Mouse (Mus musculus) heart, postnatal 0 days (tissue): ENCODE data around the gene Zfp541. TPM values are rescaled to one million over a fixed set of nuclear protein-coding genes. Genes with fewer than 3 reads are reported as not detected.

Experiments
- ATAC-seq: fragments of 200-750 bp; cut with Nextera tagmentation; 2 replicates; pipeline ENCODE4 v1.8.0; 2017; ENCODE audit warnings: low read depth, moderate number of reproducible peaks, moderate library complexity; ENCODE audit not compliant: insufficient read depth
- DNase-seq: peaks from one replicate; pipeline ENCODE4 v3.0.0-alpha.2; 2016; ENCODE audit warnings: low spot score
- H3K27ac ChIP-seq: fragments of 300-500 bp; sonication (generic); 2 replicates; pipeline ENCODE4 v1.5.1; 2014; ENCODE audit warnings: low read depth, mild to moderate bottlenecking
- H3K27me3 ChIP-seq: fragments of 300-500 bp; sonication (generic); 2 replicates; pipeline ENCODE4 v1.6.1; 2014; ENCODE audit warnings: low read length, mixed read lengths; ENCODE audit not compliant: control insufficient read depth, insufficient read depth
- H3K36me3 ChIP-seq: fragments of 300-500 bp; sonication (generic); replicated peaks from 2 replicates; pipeline ENCODE4 v1.6.1; 2014; ENCODE audit warnings: low read length, mixed read lengths; ENCODE audit not compliant: control insufficient read depth, insufficient read depth
- H3K4me1 ChIP-seq: fragments of 300-500 bp; sonication (generic); 2 replicates; pipeline ENCODE4 v1.6.1; 2014; ENCODE audit warnings: antibody characterized with exemption; ENCODE audit not compliant: control insufficient read depth, insufficient read depth
- H3K4me2 ChIP-seq: fragments of 300-500 bp; sonication (generic); 2 replicates; pipeline ENCODE4 v1.6.1; 2014; ENCODE audit warnings: low read depth, mild to moderate bottlenecking, low read length, moderate library complexity
- H3K4me3 ChIP-seq: fragments of 300-500 bp; sonication (generic); 2 replicates; pipeline ENCODE4 v1.5.1; 2014; ENCODE audit warnings: low read depth, low read length
- H3K9ac ChIP-seq: fragments of 300-500 bp; sonication (generic); replicated peaks from 2 replicates; pipeline ENCODE4 v1.6.1; 2014; ENCODE audit warnings: low read depth, low read length, mixed read lengths
- H3K9me3 ChIP-seq: fragments of 300-500 bp; sonication (generic); replicated peaks from 2 replicates; pipeline ENCODE4 v1.6.1; 2016; ENCODE audit warnings: low read length; ENCODE audit not compliant: control insufficient read depth
- CTCF ChIP-seq: IDR thresholded peaks from 2 replicates; pipeline ENCODE4 v1.5.1; 2016; ENCODE audit warnings: antibody characterized with exemption, control low read depth, low read depth
- EP300 ChIP-seq: IDR thresholded peaks from 2 replicates; pipeline ENCODE4 v1.6.1; 2016; ENCODE audit warnings: antibody characterized with exemption, low read depth
- WGBS: fragments of 180-500 bp; shearing (Covaris S2); extraction: QIAGEN DNeasy Blood & Tissue Kit; methylation state at CpG from one replicate; pipeline ENCODE4 v1.1.7; 2014; 5-methylcytosine and 5-hydroxymethylcytosine counted together
- polyA plus RNA-seq: library from polyadenylated mRNA; unstranded; fragments of >200 nt; fragmentation: Nextera tagmentation; extraction: Ambion mirVana; gene quantifications from 2 replicates; pipeline ENCODE4 v1.2.1, GENCODE M21; 2015
- total RNA-seq: library from RNA; depleted of rRNA; stranded (reverse); fragments of >200 nt; gene quantifications from 2 replicates; pipeline ENCODE4 v1.2.3, GENCODE M21; 2014; ENCODE audit warnings: low replicate concordance

The Zfp541 gene
- total and polyA plus RNA-seq, 2 experiments from 2014 or later, result not detected

GRCm38 (mm10) chr7:16116418-16116817 is 54.8 kb downstream of the Zfp541 start:
- 0 out of 2 replicates have a peak, but pooled peaks cover 4% of the 10 kb centered on the region for H3K4me1 ChIP-seq
- no peak overlapping the region for H3K4me3 ChIP-seq
- no peak for ATAC-seq
- 91% methylated on average over 7 of the region's 7 CpGs for WGBS
- no peaks in the 10 kb centered on the region for H3K27me3 ChIP-seq
- H3K4me2 ChIP-seq, result no peak overlapping the region
- H3K36me3 ChIP-seq, result peaks cover 63% of the 10 kb centered on the region
- H3K9me3 ChIP-seq, result no peaks in the 10 kb centered on the region
- H3K9ac ChIP-seq, result no peak overlapping the region
- no peak overlapping the region for H3K27ac ChIP-seq
- no peak for TF ChIP-seq CTCF
- DNase-seq, result no peak

GRCm38 (mm10) chr7:16117100-16117499 is 55.5 kb downstream of the Zfp541 start:
- DNase-seq (no peak), ATAC-seq (no peak)
- Histone ChIP-seq H3K27me3 (no peaks in the 10 kb centered on the region), H3K36me3 (peaks cover 56% of the 10 kb centered on the region), H3K4me2 (no peak overlapping the region), H3K4me3 (no peak overlapping the region), H3K9me3 (no peaks in the 10 kb centered on the region), H3K27ac (no peak overlapping the region), H3K4me1 (0 out of 2 replicates have a peak, but pooled peaks cover 4% of the 10 kb centered on the region), H3K9ac (no peak overlapping the region)
- 79% methylated on average over 3 of the region's 3 CpGs for WGBS
- TF ChIP-seq CTCF (no peak), EP300 (no peak)

DNA sequence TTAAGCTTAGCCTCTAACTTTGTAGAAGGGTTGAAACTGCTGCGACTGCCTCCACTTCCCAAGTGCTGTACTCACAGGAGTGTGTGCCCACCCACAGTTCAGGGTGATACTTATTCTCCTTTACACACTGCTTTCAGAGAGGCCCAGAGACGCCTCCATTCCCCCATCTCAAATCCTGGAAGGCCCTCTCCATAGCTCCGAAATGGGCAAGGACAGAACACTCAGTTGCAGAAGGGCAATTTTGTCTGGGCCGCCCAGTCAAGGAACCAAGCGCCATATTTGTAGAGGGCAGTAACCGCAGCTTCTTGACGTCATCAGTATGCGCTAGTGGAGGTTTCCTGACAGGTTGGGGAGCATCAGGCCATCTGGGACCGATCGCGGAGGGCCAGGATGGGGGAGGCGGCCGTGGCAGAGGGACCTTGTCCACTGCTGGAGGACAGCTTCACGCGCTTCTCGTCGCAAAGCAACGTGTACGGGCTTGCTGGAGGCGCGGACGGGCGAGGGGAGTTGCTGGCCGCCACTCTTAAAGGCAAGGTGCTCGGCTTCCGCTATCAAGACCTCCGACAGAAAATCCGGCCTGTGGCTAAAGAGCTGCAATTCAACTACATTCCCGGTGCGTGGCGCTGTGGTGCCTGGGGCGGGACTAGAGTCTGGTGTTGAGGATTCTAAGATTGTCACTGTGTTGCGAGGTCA is 58.1 kb downstream of the Zfp541 start, which contains the start of gene Kptn:
Gene Kptn, plus strand, starts transcription at position 327 of the 693 bp plus-strand sequence.
- Histone ChIP-seq H3K9me3 (no peaks in the 10 kb centered on the region), H3K4me3 (peak within 1 kb of the TSS; percentile 76), H3K27ac (peak within 1 kb of the TSS; percentile 86), H3K27me3 (no peaks in the 10 kb centered on the region), H3K36me3 (peaks cover 39% of the 10 kb centered on the region), H3K4me1 (0 out of 2 replicates have a peak, but pooled peaks cover 4% of the 10 kb centered on the region), H3K9ac (peak within 1 kb of the TSS; percentile 63), H3K4me2 (peak within 1 kb of the TSS; percentile 64)
- peak; percentile 87 for ATAC-seq
- TF ChIP-seq CTCF (peak; percentile 89), EP300 (no peak)
- DNase-seq, result peak; percentile 92
- WGBS, result 1% methylated on average over 33 of the region's 33 CpGs

DNA sequence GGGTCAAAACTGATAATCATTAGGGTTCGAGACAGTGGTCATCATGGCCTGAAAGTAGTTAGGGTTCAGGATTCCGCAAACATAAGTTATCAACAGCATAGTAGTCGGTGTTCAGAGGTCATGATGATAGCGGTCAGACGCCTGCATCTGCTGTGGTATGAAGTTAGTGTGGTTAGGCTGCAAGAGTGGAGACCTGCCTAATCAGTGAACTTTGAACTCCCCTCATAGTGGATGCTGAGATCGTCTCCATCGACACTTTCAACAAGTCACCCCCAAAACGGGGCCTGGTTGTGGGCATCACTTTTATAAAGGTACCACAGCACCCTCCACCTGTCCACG is 58.6 kb downstream of the Zfp541 start:
- peaks cover 38% of the 10 kb centered on the region for H3K36me3 ChIP-seq
- H3K9me3 ChIP-seq, result no peaks in the 10 kb centered on the region
- ATAC-seq (no peak), DNase-seq (no peak)
- H3K27me3 ChIP-seq, result no peaks in the 10 kb centered on the region
- H3K27ac ChIP-seq, result no peak overlapping the region
- H3K4me2 ChIP-seq, result peak overlapping the region; percentile 64
- H3K4me1 ChIP-seq, result 0 out of 2 replicates have a peak, but pooled peaks cover 4% of the 10 kb centered on the region
- peak overlapping the region; percentile 76 for H3K4me3 ChIP-seq
- H3K9ac ChIP-seq, result peak overlapping the region; percentile 63
- TF ChIP-seq CTCF, result no peak
- TF ChIP-seq EP300, result no peak
- WGBS, result 36% methylated on average over 9 of the region's 9 CpGs

DNA sequence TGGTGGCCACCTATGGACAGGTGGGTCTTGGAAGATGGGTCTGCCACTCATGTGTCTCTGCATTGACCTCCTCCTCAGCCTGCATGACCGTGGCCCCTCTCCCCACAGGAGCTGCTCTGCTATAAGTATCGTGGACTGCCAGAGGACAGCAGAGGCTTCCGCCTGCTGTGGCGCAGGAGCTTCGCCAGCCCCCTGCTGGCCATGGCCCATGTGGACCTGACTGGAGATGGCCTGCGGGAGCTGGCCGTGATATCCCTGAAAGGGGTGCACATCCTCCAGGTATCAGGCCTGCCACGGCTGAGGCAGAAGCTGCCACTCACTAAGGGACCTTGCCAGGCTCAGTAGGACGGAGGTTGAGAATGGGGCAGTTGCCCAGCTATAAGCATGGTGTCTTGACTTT is 64.2 kb downstream of the Zfp541 start:
- WGBS, result 73% methylated on average over 9 of the region's 9 CpGs
- Histone ChIP-seq H3K9ac (no peak overlapping the region), H3K9me3 (no peaks in the 10 kb centered on the region), H3K36me3 (peaks cover 18% of the 10 kb centered on the region; the same call in 1 of the 2 replicates), H3K4me2 (no peak overlapping the region), H3K27me3 (no peaks in the 10 kb centered on the region), H3K4me3 (no peak overlapping the region), H3K4me1 (peaks cover 12% of the 10 kb centered on the region; the same call in 1 of the 2 replicates), H3K27ac (no peak overlapping the region)
- DNase-seq (no peak), ATAC-seq (no peak)
- no peak for TF ChIP-seq EP300
- no peak for TF ChIP-seq CTCF
